Mouse (Mus musculus): ENCODE data around the gene Zfr. TPM values are rescaled to one million over a fixed set of nuclear protein-coding genes. Genes with fewer than 3 reads are reported as not detected.
"Not testable (repeated sequence)": the region's sequence is repeated elsewhere in the genome, so short reads cannot be mapped to it uniquely, and the experiment has no call there.

The Zfr gene
- polyA plus RNA-seq, 1 experiment from 2014 or later = 149 TPM

DNA sequence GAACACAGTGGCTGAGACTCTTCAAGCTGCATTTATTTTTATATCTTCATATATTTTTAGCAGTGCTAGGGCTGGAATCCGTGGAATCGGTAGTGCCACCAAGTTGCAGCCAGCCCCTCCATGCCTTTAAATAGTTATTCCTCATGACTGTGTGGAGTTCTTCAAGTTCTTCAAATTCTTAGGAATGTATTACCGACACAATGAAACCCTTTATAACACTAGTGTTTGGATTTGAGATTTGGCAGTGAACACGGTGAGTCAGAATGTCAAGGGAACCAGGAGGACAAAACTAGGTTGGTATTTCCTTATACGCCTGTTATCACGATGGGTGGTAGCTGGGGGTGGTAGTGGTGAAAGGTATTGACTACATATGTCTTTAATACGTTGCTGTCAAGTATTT is 6.4 kb upstream of the Zfr start:
- H3K4me2 ChIP-seq (replicated peaks) = no peak overlapping the region
- no peak for ATAC-seq
- no peaks in the 10 kb centered on the region for H3K36me3 ChIP-seq
- H3K27ac ChIP-seq = no peak overlapping the region
- 80% methylated on average over 7 of the region's 7 CpGs for WGBS
- no peaks in the 10 kb centered on the region for H3K4me1 ChIP-seq (replicated peaks)
- H3K27me3 ChIP-seq = no peaks in the 10 kb centered on the region
- no peaks in the 10 kb centered on the region for H3K9me3 ChIP-seq
- H3K9ac ChIP-seq (replicated peaks) = no peak overlapping the region
- no peak overlapping the region for H3K4me3 ChIP-seq (replicated peaks)

DNA sequence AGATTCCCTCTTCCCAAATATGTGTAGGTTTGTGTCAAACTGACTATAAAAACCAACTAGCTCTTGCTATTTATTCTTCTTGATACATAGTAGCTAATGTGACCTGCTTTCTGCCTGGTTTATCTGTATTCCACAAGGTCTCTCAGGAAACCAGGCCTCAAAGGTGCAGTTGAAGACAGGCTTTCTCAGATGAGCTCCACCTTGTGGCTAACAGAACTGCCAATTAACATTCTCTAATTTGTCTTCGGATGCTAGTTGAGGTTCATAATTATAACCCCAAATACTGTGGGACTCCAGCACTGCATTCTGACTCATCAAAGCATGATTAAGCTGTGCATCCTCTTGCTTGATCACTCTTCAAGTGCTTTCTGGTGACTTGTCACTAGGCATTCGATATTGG is 4.2 kb upstream of the Zfr start:
- H3K4me3 ChIP-seq (replicated peaks) = no peak overlapping the region
- H3K9me3 ChIP-seq = no peaks in the 10 kb centered on the region
- H3K9ac ChIP-seq (replicated peaks) = no peak overlapping the region
- H3K4me2 ChIP-seq (replicated peaks) = no peak overlapping the region
- peaks cover 4% of the 10 kb centered on the region; the same call in 1 of the 2 replicates for H3K4me1 ChIP-seq (replicated peaks)
- WGBS = 75% methylated on average over 2 of the region's 2 CpGs
- no peaks in the 10 kb centered on the region for H3K27me3 ChIP-seq
- H3K27ac ChIP-seq = no peak overlapping the region
- H3K36me3 ChIP-seq = no peaks in the 10 kb centered on the region
- ATAC-seq = no peak

DNA sequence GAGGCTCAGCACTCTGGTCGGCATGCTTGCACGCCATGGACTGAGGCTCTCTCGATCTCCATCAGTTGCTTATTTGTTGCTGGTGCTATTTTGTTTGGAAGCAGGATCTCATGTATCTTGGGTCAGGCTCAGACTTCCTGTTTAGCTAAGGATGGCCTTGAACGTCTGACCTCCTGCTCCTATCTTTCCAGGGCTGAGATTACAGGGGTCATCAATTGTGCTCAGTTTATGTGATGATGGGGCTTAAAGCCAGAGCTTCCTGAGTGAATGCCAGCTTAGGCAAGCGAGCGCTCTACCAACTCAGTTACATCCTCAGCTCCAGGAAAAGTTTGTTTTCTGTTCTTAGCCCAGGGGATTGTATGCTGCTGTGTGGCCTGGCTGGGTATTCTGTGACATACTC is 3.1 kb upstream of the Zfr start:
- WGBS = 69% methylated on average over 6 of the region's 6 CpGs
- no peak for ATAC-seq

DNA sequence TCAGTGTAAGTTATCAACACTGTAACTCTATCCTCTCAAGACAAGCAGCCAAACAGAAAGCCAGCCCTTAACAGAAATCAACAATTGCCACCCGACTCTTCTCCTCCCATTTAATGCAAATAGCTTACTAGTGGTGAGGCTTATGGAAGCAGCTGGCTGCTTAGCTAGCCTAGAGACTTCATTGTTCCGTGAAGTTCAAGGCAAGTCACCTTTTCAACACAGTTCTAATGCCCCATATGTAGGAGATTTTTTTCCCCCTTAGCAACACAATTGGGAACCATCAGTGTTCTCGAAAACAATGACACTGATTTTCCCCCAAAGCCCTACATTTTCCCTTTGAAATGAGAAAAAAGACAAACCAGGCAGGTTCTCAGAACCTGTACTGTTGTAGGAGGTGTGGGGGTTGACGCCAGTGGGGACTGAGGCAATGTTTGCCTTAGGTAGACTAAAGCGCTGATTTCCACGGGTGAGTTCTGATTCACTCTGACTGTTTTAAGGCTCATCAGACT is 1.9 kb upstream of the Zfr start:
- no peak for ATAC-seq
- H3K9me3 ChIP-seq = no peaks in the 10 kb centered on the region
- H3K27ac ChIP-seq = no peak overlapping the region
- H3K4me3 ChIP-seq (replicated peaks) = no peak overlapping the region
- no peak overlapping the region for H3K4me2 ChIP-seq (replicated peaks)
- H3K4me1 ChIP-seq (replicated peaks) = peaks cover 14% of the 10 kb centered on the region
- WGBS = 23% methylated on average over 6 of the region's 6 CpGs
- no peaks in the 10 kb centered on the region for H3K36me3 ChIP-seq
- no peak overlapping the region for H3K9ac ChIP-seq (replicated peaks)
- H3K27me3 ChIP-seq = no peaks in the 10 kb centered on the region

More for the DNA sequence above, 3.1 kb upstream of the Zfr start:
- no peaks in the 10 kb centered on the region for H3K27me3 ChIP-seq
- H3K9ac ChIP-seq (replicated peaks) = no peak overlapping the region
- H3K27ac ChIP-seq = no peak overlapping the region
- H3K36me3 ChIP-seq = no peaks in the 10 kb centered on the region
- peaks cover 8% of the 10 kb centered on the region for H3K4me1 ChIP-seq (replicated peaks)
- H3K9me3 ChIP-seq = no peaks in the 10 kb centered on the region
- H3K4me2 ChIP-seq (replicated peaks) = no peak overlapping the region
- no peak overlapping the region for H3K4me3 ChIP-seq (replicated peaks)

DNA sequence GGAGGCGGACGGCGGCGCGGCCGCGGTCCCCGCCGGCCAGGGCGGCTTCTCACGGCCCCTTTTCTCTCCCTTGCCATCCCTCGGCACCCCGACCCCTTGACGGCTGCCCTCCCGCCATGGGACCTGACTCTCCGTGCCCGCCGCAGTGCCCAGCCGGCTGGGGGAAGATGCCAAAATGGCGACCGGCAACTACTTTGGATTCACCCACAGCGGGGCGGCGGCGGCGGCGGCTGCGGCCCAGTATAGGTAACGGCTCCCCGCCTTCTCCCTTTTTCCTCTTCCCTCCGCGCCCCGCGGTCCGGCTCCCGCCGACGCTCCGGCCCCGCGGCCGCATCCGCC is 431 bp downstream of the Zfr start:
- H3K9me3 ChIP-seq = no peaks in the 10 kb centered on the region
- H3K9ac ChIP-seq (replicated peaks) = peak overlapping the region; percentile 97
- peaks cover 24% of the 10 kb centered on the region for H3K4me1 ChIP-seq (replicated peaks)
- peak overlapping the region; percentile 86 for H3K4me2 ChIP-seq (replicated peaks)
- H3K4me3 ChIP-seq (replicated peaks) = peak overlapping the region; percentile 97
- 2% methylated on average over 22 of the region's 43 CpGs for WGBS
- no peaks in the 10 kb centered on the region for H3K36me3 ChIP-seq
- H3K27ac ChIP-seq = peak overlapping the region; percentile 94
- ATAC-seq = no peak; the same call in 1 of the 2 replicates
- H3K27me3 ChIP-seq = no peaks in the 10 kb centered on the region

DNA sequence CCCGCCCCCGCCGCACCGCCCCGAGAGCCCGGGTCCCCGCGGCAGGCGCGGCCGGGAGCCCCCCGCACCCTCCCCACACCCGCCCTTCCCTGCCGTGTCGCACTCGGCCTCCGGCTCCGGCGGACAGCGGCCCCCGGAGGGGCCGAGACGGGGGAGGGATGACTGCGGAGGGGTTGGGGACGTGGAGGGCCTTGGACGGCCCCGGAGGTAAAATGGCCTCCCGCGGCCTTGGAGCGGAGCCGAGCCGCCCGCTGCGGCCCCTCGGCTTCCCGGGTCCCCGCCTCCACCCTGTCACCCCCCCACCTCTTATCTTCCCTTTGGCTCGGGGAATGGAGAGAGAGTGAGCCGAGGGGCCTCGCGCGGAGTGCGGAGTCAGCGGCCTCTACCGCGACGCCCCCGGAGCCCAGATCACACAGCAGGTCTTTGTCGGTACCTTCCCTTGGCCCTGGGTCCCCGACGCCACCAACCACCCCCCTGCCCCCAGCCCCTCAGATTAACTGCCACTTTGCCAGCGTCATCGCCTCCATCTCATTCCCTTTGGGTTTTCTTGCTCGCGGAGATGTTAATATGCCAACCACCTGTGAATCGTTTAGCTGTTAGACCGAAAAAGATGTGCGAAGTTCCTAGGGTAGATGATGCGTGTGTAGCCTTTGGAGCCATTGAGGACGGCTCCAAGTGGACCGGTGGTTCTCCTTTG is 949 bp downstream of the Zfr start:
- under 1% methylated on average over 39 of the region's 61 CpGs for WGBS
- H3K27me3 ChIP-seq = no peaks in the 10 kb centered on the region
- peak overlapping the region; percentile 86 for H3K4me2 ChIP-seq (replicated peaks)
- no peaks in the 10 kb centered on the region for H3K36me3 ChIP-seq
- H3K27ac ChIP-seq = peak overlapping the region; percentile 94
- peak; percentile 51 for ATAC-seq
- H3K9me3 ChIP-seq = no peaks in the 10 kb centered on the region
- H3K4me1 ChIP-seq (replicated peaks) = peaks cover 24% of the 10 kb centered on the region
- H3K9ac ChIP-seq (replicated peaks) = peak overlapping the region; percentile 97
- peak overlapping the region; percentile 97 for H3K4me3 ChIP-seq (replicated peaks)

DNA sequence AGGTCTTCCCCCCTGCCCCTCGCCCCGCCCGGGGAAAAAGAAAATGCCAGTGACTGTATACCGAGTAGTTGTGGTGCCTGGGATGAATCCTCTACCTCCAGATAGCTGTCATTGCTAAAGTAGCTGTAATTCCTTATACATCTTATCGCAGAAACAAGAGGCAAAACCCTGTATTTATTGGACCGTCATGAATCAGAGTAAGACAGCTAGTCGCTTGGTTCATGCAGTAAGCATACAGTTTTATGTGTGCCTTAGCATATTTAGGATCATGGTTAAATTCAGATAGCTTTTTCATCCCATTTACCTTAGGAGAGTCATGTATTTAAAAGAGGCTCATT is 1.5 kb downstream of the Zfr start:
- no peak; the same call in 1 of the 2 replicates for ATAC-seq
- H3K36me3 ChIP-seq = no peaks in the 10 kb centered on the region
- peak overlapping the region; percentile 97 for H3K4me3 ChIP-seq (replicated peaks)
- H3K4me1 ChIP-seq (replicated peaks) = peaks cover 24% of the 10 kb centered on the region
- WGBS = 10% methylated on average over 7 of the region's 7 CpGs
- H3K9ac ChIP-seq (replicated peaks) = peak overlapping the region; percentile 97
- no peaks in the 10 kb centered on the region for H3K27me3 ChIP-seq
- H3K4me2 ChIP-seq (replicated peaks) = peak overlapping the region; percentile 86
- H3K9me3 ChIP-seq = no peaks in the 10 kb centered on the region
- H3K27ac ChIP-seq = peak overlapping the region; percentile 94

DNA sequence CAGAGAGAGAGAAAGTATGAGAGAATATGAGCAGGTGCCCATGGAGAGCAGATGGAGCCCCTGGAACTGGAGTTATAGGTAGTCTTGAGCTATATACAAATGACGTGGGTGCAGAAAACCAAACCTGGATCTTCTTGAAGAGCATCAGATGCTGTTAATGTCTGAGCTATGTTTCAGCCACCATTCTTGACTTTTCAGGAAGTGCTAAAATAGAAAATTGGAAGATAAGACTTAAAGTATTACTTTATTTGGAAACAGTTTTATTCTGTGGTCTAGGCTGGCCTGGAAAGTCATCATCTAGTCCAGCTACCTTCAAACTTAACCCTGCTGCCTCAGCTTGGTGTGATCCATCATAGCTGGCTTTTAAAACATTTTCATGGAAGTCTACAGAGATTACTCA is 7.3 kb downstream of the Zfr start:
- H3K4me1 ChIP-seq (replicated peaks) = peaks cover 14% of the 10 kb centered on the region
- WGBS = 100% methylated on average over 1 of the region's 1 CpGs
- no peak overlapping the region for H3K4me3 ChIP-seq (replicated peaks)
- H3K36me3 ChIP-seq = peaks cover 3% of the 10 kb centered on the region; the same call in 1 of the 2 replicates
- H3K9me3 ChIP-seq = no peaks in the 10 kb centered on the region
- H3K27ac ChIP-seq = no peak overlapping the region
- no peak overlapping the region for H3K9ac ChIP-seq (replicated peaks)
- H3K4me2 ChIP-seq (replicated peaks) = no peak overlapping the region
- no peaks in the 10 kb centered on the region for H3K27me3 ChIP-seq
- ATAC-seq = no peak

DNA sequence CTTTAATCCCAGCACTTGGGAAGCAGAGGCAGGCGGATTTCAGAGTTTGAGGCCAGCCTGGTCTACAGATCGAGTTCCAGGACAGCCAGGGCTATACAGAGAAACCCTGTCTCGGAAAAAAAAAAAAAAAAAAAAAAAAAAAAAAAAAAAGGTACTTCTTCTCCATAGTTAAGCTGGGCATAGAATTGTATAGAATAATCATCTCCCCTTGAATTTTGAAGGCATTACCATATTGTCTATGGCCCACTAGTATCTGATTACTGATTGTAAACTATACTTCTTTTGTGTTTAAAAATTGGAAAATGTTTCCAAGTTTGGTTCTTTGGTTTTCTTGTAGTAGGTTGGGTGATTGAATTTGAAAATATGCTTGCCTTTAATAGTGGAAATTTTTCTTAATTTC is 13.2 kb downstream of the Zfr start:
- H3K27me3 ChIP-seq; H3K9ac ChIP-seq (replicated peaks); H3K4me1 ChIP-seq (replicated peaks); H3K27ac ChIP-seq; H3K36me3 ChIP-seq; H3K9me3 ChIP-seq; H3K4me3 ChIP-seq (replicated peaks); H3K4me2 ChIP-seq (replicated peaks); ATAC-seq: not testable (repeated sequence)
- WGBS = 100% methylated on average over 3 of the region's 3 CpGs

DNA sequence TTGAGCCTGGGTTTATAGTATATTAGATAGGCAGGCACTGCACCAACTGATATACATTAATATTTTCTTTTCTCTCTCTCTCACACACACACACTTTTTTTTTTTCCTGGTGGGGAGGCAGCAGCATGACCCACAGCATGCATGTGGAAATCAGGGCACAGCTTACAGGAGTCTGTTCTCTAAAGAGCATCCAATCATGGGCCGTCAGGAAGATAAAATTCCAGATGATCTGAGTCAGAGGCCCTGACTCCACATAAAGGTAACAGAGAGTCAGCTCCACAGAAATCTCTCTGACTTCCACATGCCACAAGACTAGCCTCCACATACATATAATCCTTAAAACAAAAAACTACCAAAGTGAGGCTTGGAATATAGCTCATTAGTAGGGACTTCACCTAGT is 16.9 kb downstream of the Zfr start:
- no peak overlapping the region for H3K4me3 ChIP-seq (replicated peaks)
- 0 out of 2 replicates have a peak, but pooled peaks cover 2% of the 10 kb centered on the region for H3K4me1 ChIP-seq (replicated peaks)
- H3K4me2 ChIP-seq (replicated peaks) = no peak overlapping the region
- no peak overlapping the region for H3K9ac ChIP-seq (replicated peaks)
- H3K27me3 ChIP-seq = no peaks in the 10 kb centered on the region
- H3K36me3 ChIP-seq = peaks cover 18% of the 10 kb centered on the region
- 71% methylated on average over 1 of the region's 1 CpGs for WGBS
- H3K27ac ChIP-seq = no peak overlapping the region
- H3K9me3 ChIP-seq = no peaks in the 10 kb centered on the region
- no peak for ATAC-seq

DNA sequence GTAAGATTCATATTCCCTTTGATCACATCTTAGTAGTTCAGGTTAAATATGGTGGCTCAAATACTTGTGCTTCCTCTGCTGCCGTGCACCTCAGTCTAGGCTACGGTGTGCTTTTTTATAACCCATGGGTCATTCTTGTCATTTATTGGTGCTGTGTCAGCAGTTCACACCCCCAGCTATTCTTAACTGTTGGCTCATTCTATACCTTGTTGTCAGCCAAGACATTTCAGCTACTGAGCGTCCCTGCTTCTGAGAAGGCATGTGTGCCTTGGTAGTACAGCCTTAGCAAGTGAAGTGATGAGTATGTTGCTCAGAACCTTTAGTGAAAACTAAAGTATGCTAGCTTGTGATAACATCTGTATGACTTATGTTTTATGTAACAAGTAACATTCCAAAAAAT is 17.7 kb downstream of the Zfr start:
- Histone ChIP-seq H3K4me2 (replicated peaks) (no peak overlapping the region), H3K27ac (no peak overlapping the region), H3K4me3 (replicated peaks) (no peak overlapping the region), H3K9me3 (no peaks in the 10 kb centered on the region), H3K4me1 (replicated peaks) (0 out of 2 replicates have a peak, but pooled peaks cover 2% of the 10 kb centered on the region), H3K27me3 (no peaks in the 10 kb centered on the region), H3K36me3 (peaks cover 20% of the 10 kb centered on the region), H3K9ac (replicated peaks) (no peak overlapping the region)
- no peak for ATAC-seq
- 73% methylated on average over 3 of the region's 3 CpGs for WGBS

DNA sequence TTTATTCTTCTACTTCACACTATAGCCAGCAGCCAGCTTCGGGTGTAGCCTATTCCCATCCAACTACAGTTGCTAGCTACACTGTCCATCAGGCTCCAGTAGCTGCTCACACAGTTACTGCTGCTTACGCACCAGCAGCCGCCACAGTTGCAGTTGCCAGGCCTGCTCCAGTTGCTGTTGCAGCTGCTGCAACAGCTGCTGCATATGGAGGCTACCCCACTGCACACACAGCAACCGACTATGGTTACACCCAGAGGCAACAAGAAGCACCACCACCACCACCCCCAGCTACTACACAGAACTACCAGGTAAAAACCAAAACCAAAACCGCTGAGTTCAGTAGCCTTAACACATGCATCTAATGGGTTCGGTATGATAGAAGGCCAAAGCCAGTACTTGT is 18.7 kb downstream of the Zfr start:
- Histone ChIP-seq H3K36me3 (peaks cover 30% of the 10 kb centered on the region), H3K27ac (no peak overlapping the region), H3K9me3 (no peaks in the 10 kb centered on the region), H3K4me2 (replicated peaks) (no peak overlapping the region), H3K4me3 (replicated peaks) (no peak overlapping the region), H3K27me3 (no peaks in the 10 kb centered on the region), H3K4me1 (replicated peaks) (0 out of 2 replicates have a peak, but pooled peaks cover 2% of the 10 kb centered on the region), H3K9ac (replicated peaks) (no peak overlapping the region)
- ATAC-seq = peak; percentile 20; the same call in 1 of the 2 replicates
- WGBS = 90% methylated on average over 6 of the region's 6 CpGs
